Mouse (Mus musculus) kidney, embryonic 14.5 days (tissue): ENCODE data around the gene Tubb3. TPM values are rescaled to one million over a fixed set of nuclear protein-coding genes. Genes with fewer than 3 reads are reported as not detected.
"Not testable (repeated sequence)": the region's sequence is repeated elsewhere in the genome, so short reads cannot be mapped to it uniquely, and the experiment has no call there.

Experiments
- ATAC-seq: fragments of 200-750 bp; cut with Nextera tagmentation; 2 replicates; pipeline ENCODE4 v1.8.0; 2017; ENCODE audit warnings: moderate number of reproducible peaks, mild to moderate bottlenecking, moderate TSS enrichment, moderate library complexity; ENCODE audit not compliant: low FRiP score, low TSS enrichment
- H3K27ac ChIP-seq: fragments of 300-500 bp; sonication (generic); 2 replicates; pipeline ENCODE4 v1.5.1; 2014; ENCODE audit warnings: low read depth, mild to moderate bottlenecking, low read length, moderate library complexity, mixed read lengths
- H3K27me3 ChIP-seq: fragments of 300-500 bp; sonication (generic); 2 replicates; pipeline ENCODE4 v1.6.1; 2014; ENCODE audit warnings: mild to moderate bottlenecking, low read length; ENCODE audit not compliant: control insufficient read depth, insufficient read depth
- H3K36me3 ChIP-seq: fragments of 300-500 bp; sonication (generic); 2 replicates; pipeline ENCODE4 v1.6.1; 2014; ENCODE audit warnings: low read length, mixed read lengths; ENCODE audit not compliant: control insufficient read depth, insufficient read depth
- H3K4me1 ChIP-seq: fragments of 300-500 bp; sonication (generic); 2 replicates; pipeline ENCODE4 v1.6.1; 2014; ENCODE audit warnings: low read length, mixed read lengths; ENCODE audit not compliant: control insufficient read depth, insufficient read depth
- H3K4me2 ChIP-seq: fragments of 300-500 bp; sonication (generic); replicated peaks from 2 replicates; pipeline ENCODE4 v1.6.1; 2014; ENCODE audit warnings: low read depth, mild to moderate bottlenecking, low read length
- H3K4me3 ChIP-seq: fragments of 300-500 bp; sonication (generic); 2 replicates; pipeline ENCODE4 v1.5.1; 2014; ENCODE audit warnings: mild to moderate bottlenecking, low read length
- H3K9ac ChIP-seq: fragments of 300-500 bp; sonication (generic); 2 replicates; pipeline ENCODE4 v1.6.1; 2014; ENCODE audit warnings: low read depth, mild to moderate bottlenecking, low read length, moderate library complexity
- H3K9me3 ChIP-seq: fragments of 300-500 bp; sonication (generic); 2 replicates; pipeline ENCODE4 v1.6.1; 2016; ENCODE audit warnings: low read length; ENCODE audit not compliant: control insufficient read depth
- whole genome bisulfite sequencing: fragments of 180-500 bp; shearing (Covaris S2); extraction: QIAGEN DNeasy Blood & Tissue Kit; methylation state at CpG from one replicate; pipeline ENCODE4 v1.1.7; 2014; 5-methylcytosine and 5-hydroxymethylcytosine counted together
- polyA plus RNA-seq: library from polyadenylated mRNA; unstranded; fragments of >200 nt; fragmentation: Nextera tagmentation; extraction: Ambion mirVana; gene quantifications from 2 replicates; pipeline ENCODE4 v1.2.1, GENCODE M21; 2014

Gene Tubb3
- polyA plus RNA-seq, 1 experiment from 2014 or later, result 1.9 TPM

GRCm38 (mm10) chr8:123410049-123410587 lies 1.1 kb upstream of the Tubb3 start:
- 59% methylated on average over 8 of the region's 8 CpGs for WGBS
- ATAC-seq, result peak; percentile 10; the same call in 1 of the 2 replicates
- Histone ChIP-seq H3K4me2 (no peak overlapping the region), H3K4me1 (peaks cover 6% of the 10 kb centered on the region; the same call in 1 of the 2 replicates), H3K36me3 (no peaks in the 10 kb centered on the region), H3K9ac (no peak overlapping the region), H3K4me3 (no peak overlapping the region), H3K27ac (no peak overlapping the region; the same call in 1 of the 2 replicates), H3K27me3 (peaks cover 45% of the 10 kb centered on the region), H3K9me3 (no peaks in the 10 kb centered on the region)

DNA sequence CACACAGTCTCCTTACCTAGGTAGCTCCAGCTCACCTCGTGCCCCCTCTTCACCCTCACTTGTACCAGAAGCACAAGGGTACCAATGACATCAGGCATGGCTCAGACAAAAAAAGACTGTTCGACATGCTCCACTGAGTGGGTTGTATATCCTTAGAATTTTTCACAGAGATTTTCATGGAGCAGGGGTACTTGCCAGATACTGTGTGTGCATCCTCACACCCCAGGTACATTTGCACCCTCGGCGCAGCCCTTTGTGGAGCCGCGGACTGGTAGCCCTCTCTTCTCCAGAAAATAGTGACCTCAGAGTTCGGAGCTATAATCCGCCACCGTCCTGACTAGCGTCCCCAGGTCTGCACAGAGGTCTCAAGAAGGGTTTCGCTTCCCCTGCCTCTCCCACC lies 436 bp upstream of the Tubb3 start:
- Histone ChIP-seq H3K27ac (no peak overlapping the region), H3K4me1 (peaks cover 6% of the 10 kb centered on the region; the same call in 1 of the 2 replicates), H3K4me3 (peak overlapping the region; percentile 32), H3K27me3 (peaks cover 44% of the 10 kb centered on the region), H3K9me3 (no peaks in the 10 kb centered on the region), H3K9ac (peak overlapping the region; percentile 18; the same call in 1 of the 2 replicates), H3K4me2 (peak overlapping the region; percentile 53), H3K36me3 (no peaks in the 10 kb centered on the region)
- ATAC-seq, result no peak
- WGBS, result 9% methylated on average over 11 of the region's 11 CpGs

DNA sequence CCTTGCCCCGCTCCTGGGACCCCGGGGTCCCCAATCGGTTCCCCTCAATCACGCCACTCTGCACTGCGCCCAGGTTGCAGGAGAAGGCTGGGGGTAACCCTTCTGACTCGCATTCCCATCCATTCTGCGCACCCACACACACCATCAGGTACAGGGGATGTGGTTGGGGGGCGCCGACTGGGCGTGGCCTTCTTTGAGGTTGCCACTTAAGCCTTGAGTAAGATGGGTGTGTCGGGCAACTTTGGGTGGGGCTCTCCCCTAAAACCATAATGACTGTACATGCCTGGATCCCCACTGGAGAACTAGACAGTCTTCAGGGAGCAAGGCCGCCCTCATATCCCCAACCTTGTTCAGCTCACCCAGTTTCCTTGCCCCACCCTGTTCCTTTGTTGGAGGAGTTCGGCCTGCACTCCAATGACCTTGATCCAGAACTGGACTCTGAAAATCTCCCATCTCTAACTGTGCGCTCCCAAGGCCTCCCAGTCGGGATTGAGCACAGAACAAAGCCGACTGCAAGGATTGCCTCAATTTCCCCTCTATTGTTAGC lies 630 bp downstream of the Tubb3 start:
- H3K27ac ChIP-seq, result no peak overlapping the region
- peak; percentile 29; the same call in 1 of the 2 replicates for ATAC-seq

GRCm38 (mm10) chr8:123412560-123413170 lies 1.4 kb downstream of the Tubb3 start:
- no peak for ATAC-seq
- no peaks in the 10 kb centered on the region for H3K36me3 ChIP-seq
- no peak overlapping the region for H3K27ac ChIP-seq
- H3K9ac ChIP-seq, result no peak overlapping the region
- H3K4me2 ChIP-seq, result no peak overlapping the region
- no peak overlapping the region for H3K4me3 ChIP-seq
- peaks cover 6% of the 10 kb centered on the region; the same call in 1 of the 2 replicates for H3K4me1 ChIP-seq
- H3K9me3 ChIP-seq, result no peaks in the 10 kb centered on the region
- 1% methylated on average over 12 of the region's 12 CpGs for WGBS
- H3K27me3 ChIP-seq, result peaks cover 44% of the 10 kb centered on the region

More for the DNA sequence above, 630 bp downstream of the Tubb3 start:
- peak overlapping the region; percentile 32 for H3K4me3 ChIP-seq
- peaks cover 44% of the 10 kb centered on the region for H3K27me3 ChIP-seq
- H3K36me3 ChIP-seq, result no peaks in the 10 kb centered on the region
- H3K4me1 ChIP-seq, result peaks cover 6% of the 10 kb centered on the region; the same call in 1 of the 2 replicates
- H3K9ac ChIP-seq, result peak overlapping the region; percentile 18; the same call in 1 of the 2 replicates
- H3K4me2 ChIP-seq, result peak overlapping the region; percentile 53
- no peaks in the 10 kb centered on the region for H3K9me3 ChIP-seq
- WGBS, result 8% methylated on average over 16 of the region's 16 CpGs

DNA sequence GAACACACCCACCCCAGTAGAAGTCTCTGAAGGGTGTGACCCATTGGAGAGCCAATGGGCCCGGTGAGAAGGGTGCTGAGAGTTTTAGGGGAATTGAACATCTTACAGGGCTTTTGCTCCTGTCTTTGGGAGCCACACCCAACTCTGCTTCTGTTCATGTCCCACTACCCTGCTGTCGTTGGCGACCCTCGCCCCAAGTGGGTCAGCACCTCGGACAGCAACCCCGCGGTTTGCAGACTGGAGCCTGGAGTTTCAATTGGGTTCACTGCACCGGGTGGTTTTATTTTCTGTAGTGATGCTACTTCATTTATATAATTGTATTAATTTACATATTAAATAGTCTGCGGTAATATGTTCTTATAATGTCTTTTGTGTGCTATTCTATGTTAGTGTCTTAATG lies 3.0 kb downstream of the Tubb3 start:
- ATAC-seq, result no peak
- H3K4me1 ChIP-seq, result peaks cover 6% of the 10 kb centered on the region; the same call in 1 of the 2 replicates
- no peak overlapping the region for H3K4me3 ChIP-seq
- H3K27me3 ChIP-seq, result peaks cover 44% of the 10 kb centered on the region
- no peaks in the 10 kb centered on the region for H3K9me3 ChIP-seq
- H3K36me3 ChIP-seq, result no peaks in the 10 kb centered on the region
- H3K9ac ChIP-seq, result no peak overlapping the region
- no peak overlapping the region for H3K4me2 ChIP-seq
- 11% methylated on average over 9 of the region's 9 CpGs for WGBS
- H3K27ac ChIP-seq, result no peak overlapping the region

- WGBS, result 79% methylated on average over 5 of the region's 5 CpGs
- not testable (repeated sequence) for H3K9ac ChIP-seq, H3K36me3 ChIP-seq, H3K27ac ChIP-seq, H3K4me3 ChIP-seq, H3K9me3 ChIP-seq, ATAC-seq, H3K4me1 ChIP-seq, H3K4me2 ChIP-seq
- H3K27me3 ChIP-seq, result peaks cover 40% of the 10 kb centered on the region
Observed at GRCm38 (mm10) chr8:123414997-123415696, 3.9 kb downstream of the Tubb3 start.

DNA sequence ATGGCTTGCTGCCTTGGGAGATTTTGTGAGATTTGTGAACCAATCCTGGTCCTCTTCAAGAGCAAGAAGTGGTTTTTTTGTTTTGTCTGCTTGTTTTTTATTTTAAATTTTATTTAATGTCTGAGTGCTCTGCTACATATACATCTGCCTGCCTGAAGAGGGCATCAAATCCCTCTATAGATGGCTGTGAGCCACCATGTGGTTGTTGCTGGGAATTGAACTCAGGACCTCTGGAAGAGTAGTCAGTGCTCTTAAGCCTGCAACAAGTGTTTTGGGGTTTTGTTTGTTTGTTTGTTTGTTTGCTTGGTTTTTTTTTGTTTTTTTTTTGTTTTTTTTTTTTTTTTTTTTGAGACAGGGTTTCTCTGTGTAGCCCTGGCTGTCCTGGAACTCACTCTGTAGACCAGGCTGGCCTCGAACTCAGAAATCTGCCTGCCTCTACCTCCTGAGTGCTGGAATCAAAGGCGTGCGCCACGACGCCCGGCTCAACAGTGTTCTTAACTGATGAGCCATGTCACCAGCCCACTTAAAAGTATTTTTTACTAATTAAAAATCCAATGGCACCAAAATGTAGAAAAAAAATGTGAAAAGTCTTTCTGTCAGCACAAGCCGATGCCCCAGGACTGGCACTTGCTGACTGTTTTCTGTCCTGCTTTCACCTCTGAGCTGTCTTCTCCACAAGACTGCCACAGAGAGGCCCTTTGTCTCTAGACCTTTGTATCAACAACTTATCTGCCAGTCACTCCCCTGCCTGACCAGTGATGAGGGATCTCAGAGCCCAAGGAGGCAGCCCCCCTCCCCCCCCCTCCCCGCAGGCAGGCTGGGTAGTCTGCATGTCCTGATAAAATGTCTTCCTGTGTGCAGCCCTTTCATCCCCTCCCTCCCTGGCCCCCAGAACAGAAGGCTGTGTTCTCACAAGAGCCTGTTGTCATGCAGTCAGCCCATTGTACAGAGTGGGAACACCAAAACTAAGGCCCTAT lies 5.0 kb downstream of the Tubb3 start:
- Histone ChIP-seq H3K36me3 (no peaks in the 10 kb centered on the region), H3K27me3 (peaks cover 29% of the 10 kb centered on the region), H3K9ac (no peak overlapping the region), H3K4me3 (no peak overlapping the region), H3K9me3 (no peaks in the 10 kb centered on the region), H3K4me2 (no peak overlapping the region), H3K4me1 (no peaks in the 10 kb centered on the region; the same call in 1 of the 2 replicates), H3K27ac (no peak overlapping the region)
- WGBS, result 88% methylated on average over 8 of the region's 8 CpGs
- ATAC-seq, result no peak

DNA sequence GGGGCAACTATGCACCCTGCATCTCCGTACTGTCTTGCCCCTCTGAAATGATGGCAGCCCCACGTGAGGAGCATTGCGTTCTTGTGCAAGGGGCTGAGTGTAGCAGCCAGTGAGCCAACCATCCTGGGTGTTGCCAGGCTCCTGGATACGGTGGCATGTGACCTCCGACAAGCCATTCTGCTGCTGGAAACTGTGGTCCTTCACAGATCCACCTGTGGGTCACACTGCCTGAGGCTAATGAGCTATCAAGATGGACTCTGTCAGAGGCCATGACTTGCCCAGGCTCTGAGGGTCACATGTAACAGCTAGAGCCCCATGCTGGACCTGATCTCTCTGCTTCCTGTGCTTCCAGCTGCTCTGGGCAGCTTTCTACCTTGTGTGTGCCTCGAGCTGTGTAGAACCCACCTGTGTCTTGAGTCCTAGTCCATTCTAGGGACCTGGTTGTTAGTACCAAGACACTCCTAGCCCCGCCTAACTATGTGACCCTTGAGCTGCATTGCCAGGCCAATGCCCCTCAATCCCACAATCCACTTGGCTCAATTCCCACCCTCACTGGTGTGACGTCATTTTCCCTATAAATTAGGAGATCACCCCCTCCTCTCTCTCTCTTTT lies 5.8 kb downstream of the Tubb3 start:
- Histone ChIP-seq H3K9me3 (no peaks in the 10 kb centered on the region), H3K9ac (no peak overlapping the region), H3K4me1 (no peaks in the 10 kb centered on the region), H3K27me3 (peaks cover 21% of the 10 kb centered on the region), H3K27ac (no peak overlapping the region), H3K4me2 (no peak overlapping the region), H3K4me3 (no peak overlapping the region), H3K36me3 (no peaks in the 10 kb centered on the region)
- 72% methylated on average over 8 of the region's 8 CpGs for WGBS
- no peak for ATAC-seq
